Mouse (Mus musculus) cerebellum, postnatal 10 days (tissue): Measurements from ENCODE around the gene 4933415F23Rik.
A peak's percentile ranks its signal among the peaks of the same experiment; 100 is the strongest.

ENCODE experiments used
- DNase-seq, 2 experiments: peaks; one replicate each; pipeline ENCODE4 v3.0.0; 2021; ENCODE audit warnings: mixed read lengths in 2 of 2

4933415F23Rik gene

GRCm38 (mm10) chr1:23102021-23102420, at the start of gene 4933415F23Rik:
Gene 4933415F23Rik (minus strand): TSS chr1:23102253.
- DNase-seq: no peak

DNA sequence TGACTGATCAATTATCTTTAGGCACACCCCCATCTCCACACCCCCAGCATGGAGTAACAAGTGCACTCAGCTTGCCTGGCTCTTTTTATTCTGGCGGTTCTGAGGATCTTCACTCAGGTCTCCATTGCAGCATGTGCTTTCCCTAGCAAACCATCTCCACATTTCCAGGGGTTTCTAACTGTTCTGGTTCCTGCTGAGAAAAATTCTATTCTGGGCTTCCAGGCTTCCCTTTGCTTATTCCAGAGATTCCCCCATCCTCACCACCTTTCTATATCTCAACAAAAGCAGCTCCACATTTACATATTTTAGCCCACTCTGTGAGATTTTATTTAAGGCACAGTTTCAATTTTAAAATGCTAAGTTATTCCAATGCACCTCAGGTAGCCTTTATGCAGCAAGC, 49.7 kb upstream of the 4933415F23Rik start:
- DNase-seq: no peak

DNA sequence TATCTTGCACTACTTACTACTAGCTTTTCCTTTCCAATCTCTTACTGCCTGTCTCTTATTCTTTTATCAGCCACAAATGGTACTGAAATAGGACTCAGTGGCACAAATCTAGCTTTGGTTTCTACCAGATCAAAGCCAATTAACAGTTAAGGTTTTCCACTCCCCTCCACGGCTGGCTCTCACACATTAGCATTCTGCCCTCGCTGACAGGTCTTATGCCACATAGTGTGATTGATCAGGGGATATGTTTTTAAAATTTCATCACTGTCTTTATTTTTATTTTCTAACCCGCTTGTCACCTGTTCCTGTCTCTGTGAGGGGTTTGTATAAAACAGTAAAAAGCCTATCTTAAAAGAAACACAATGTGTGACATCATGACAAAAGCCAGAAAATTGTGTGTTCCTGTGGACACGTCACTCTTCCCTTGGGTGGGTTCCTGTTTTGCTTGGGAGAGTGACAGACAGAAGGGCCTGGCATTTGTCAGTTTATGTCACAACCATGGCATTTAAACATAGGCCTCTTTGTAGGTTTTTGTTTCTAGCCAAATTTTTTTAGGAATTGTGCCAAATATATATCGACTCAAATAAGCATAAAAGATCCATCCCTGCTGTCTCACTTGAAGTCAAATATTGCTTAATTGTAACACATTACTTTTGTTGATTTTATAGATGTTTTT, 44.3 kb upstream of the 4933415F23Rik start:
- peak; percentile 12 to 18 for DNase-seq

GRCm38 (mm10) chr1:23141121-23141811, 39.2 kb upstream of the 4933415F23Rik start:
- DNase-seq: no peak

DNA sequence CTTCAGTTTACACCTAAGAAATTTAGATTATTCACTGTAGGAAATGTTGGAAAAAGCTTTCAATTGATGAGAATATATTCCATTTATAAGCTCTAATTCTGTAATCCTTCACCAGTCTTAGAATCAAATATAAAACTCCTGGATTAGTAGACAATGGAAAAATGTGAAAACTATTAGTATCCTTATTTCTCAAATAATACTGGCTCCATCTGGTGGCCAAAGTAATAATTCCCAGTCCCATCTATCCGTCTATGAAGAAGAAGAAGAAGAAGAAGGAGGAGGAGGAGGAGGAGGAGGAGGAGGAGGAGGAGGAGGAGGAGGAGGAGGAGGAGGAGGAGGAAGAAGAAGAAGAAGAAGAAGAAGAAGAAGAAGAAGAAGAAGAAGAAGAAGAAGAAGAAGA, 38.5 kb upstream of the 4933415F23Rik start:
- peak; percentile 80 to 89 for DNase-seq

DNA sequence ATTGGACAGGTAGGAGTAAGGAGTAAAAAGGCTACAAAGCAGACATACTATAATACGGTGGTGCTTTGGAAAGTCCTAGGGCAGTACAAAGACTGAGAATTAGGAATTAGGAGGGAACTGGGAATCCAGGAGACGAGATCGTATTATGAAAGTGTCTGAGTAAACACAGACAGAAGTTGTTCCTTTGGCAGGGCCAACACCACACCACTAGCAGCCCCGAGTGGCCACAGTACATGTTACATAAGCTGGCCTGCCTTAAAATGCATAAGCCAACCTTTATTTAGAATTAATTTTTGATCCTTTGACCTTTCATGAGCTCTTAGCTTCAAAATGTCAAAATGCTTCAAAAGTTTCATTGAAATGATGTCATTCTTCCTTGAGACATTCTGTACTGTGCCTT, 18.8 kb upstream of the 4933415F23Rik start:
- DNase-seq: no peak

DNA sequence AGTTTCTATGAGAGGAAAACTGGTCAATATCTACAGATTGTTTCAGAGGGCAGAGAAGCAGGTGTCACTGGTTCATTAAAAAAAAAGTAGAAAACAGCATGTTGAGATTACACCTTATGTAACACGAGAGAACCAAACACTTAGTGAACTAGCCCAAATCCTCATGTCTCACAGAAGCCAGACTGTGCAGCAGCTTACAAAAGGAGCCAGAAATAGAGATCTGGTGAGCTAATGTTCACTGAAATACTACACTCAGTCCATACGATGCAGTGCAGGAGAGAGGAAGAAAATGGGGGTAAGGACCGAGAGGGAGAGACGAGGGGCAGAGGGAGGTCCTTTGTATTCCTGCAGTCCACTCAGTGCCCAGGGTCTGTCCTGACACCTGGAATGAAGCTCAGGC, 17.4 kb upstream of the 4933415F23Rik start:
- DNase-seq: no peak

- DNase-seq: no peak
Observed at GRCm38 (mm10) chr1:23117423-23117822, 15.4 kb upstream of the 4933415F23Rik start.

DNA sequence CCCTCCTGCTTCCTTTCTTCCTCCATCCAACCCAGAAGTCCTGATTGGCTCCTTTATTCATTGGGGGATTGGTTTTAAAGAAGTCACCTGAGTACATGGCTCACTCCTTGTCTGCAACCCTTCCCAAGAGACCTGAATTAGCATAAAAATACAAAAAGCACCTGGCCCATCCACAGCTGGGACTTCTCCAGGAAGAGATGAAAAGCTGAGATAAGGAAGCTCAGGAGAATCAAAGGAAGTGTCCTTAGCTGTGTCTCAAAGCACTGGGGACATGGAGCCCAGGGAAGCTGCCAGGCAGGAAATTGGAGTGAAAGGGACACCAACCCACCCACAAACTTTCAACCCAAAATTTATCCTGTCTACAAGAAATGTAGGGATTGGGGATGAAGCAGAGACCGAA, 7.1 kb upstream of the 4933415F23Rik start:
- DNase-seq: no peak

DNA sequence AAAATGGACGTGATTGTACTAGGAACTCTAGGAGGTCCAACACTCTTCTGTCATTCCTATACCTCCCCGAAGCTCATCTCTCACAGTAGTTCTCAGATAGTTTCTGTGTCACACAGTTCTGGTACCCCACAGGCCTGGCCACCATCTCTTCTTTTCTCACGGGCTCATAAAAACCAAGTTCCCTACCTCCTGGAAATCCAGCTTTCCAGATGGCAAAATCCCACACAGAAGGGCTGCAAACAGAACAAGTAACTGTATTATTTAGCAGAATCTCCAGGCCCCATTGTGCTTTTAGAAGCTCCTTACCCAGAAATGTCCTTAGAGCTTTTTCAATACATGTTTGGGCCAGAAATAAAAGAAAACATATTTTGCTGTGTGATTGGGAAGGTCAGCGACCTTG, 828 bp upstream of the 4933415F23Rik start:
- no peak for DNase-seq

- DNase-seq: peak; percentile 57 to 71
Observed at GRCm38 (mm10) chr1:23099791-23100190, 2.3 kb downstream of the 4933415F23Rik start.

GRCm38 (mm10) chr1:23098451-23098850, 3.6 kb downstream of the 4933415F23Rik start:
- no peak for DNase-seq

DNA sequence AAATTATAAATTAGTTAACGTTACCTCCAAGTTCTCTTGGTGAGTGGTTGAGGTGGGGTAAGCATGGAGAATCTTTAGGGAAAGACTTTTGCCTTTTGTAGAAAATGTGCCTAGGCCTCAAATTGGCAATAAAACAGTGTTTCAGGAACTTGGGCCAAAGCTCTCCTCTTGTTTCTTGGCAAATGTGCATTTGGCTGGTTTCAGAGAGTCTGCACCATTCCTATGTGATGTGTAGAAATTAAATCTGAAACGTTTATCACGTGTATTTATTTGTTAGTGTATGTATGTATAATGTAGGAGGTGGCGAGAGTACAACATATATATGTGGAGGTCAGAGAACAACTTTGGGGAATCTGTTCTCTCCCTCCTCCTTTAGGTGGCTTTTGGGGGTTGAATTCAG, 4.1 kb downstream of the 4933415F23Rik start:
- DNase-seq: peak; percentile 55 to 63

DNA sequence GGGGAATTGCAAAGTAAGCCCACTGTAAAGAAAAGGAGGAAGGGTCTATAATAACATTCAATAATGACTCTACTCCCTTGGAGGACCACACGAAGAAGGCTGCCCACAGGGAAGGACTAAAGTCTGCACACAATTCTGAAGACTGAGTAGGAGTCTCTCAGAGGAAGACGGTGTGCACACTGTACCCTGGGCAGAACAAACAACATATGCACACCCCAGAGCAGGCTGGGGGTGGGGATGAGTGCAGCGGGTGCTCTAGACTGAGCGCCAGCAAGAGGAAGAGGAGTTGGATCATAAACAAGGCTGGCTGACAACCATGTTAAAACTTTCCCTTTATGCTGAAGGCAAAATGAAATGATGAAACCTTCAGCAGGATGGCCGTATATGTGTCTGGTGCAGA, 34.3 kb downstream of the 4933415F23Rik start:
- no peak for DNase-seq

DNA sequence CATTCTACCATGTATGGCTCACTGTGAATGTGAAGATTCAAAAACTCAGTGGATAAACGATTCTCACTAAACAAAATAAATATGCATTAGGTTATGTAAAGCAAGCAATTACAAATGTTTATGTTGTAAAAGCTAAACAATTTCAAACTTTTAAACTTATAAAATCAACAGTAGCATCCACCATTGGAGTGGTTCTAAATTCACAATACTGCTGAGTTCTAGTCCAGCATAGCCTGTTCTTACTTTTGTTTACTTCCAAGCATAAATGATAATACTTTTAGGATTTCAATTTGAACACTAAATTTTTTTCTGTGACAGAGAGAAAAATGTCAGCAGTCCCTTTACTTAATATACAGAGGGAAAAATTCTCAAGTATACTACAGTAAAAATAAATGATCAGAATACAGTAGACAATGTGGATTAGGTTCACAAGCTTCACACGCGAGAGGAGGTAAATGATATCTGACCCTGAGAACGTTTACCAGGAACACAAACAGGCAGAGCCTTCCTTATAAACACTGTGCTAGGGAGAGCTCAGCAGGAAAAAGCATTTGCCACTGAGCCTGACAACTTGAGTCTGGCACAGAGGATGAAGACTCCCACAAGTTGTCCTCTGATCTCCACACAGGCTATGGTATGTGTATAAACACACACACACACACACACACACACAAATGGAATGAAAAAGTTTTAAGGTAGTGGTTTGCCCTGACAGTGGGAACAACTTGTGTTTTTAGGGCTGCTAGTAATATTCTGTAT, 37.2 kb downstream of the 4933415F23Rik start:
- DNase-seq: no peak

DNA sequence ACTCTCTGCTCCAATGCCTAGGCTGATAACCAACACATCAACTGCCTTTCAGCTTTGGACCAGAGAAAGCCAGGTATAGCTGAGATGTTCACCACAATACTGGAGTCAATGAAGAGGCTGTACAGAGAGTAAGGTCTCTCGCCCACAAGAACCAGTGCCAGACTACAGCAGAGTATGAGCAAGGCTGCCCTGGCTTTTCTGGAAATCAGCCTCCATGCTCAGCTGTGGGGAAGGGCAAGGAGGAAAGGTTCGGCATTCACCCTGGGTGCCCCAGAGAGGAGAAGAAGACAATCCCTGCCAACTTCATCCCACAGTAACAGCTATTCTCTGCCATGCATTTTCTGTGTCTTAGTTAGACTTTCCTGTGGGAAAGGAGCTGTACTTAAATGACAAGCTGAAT, 38.1 kb downstream of the 4933415F23Rik start:
- peak; percentile 48 to 64 for DNase-seq

DNA sequence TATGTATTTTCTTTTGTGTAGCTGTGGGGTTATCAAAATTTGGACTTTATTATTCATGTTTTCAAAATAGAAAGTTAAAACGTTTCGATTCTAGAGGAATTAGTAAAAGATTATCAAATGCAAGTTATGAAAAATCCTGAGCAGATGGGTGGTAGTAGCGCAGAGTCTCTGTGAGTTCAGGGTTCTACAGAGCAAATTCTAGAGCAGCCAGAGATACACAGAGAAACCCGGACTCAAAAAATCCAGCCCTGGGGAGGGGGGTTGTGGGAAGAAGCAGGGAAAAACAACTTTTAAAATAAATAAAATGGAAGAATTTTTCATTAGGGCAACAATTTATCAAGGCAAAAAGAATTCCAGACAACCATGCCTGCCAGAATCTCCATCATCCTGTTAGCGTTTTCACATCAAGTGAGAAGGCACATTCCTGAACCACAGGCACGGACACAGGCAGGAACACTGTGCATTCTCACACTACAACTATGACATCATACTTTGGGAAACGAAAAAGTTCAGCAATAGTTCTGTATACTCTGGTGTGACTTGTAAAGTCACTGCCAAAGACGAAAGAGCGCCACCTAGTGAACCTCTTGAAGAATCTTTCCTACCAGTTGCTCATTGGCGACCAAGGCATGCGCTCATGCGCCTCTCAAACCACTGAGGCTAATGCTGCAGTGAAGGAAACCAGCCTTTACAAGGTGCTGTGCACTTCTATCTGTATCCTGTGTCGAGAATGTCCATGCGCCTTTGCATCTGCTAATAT, 40.3 kb downstream of the 4933415F23Rik start:
- peak; percentile 69 to 75 for DNase-seq

DNA sequence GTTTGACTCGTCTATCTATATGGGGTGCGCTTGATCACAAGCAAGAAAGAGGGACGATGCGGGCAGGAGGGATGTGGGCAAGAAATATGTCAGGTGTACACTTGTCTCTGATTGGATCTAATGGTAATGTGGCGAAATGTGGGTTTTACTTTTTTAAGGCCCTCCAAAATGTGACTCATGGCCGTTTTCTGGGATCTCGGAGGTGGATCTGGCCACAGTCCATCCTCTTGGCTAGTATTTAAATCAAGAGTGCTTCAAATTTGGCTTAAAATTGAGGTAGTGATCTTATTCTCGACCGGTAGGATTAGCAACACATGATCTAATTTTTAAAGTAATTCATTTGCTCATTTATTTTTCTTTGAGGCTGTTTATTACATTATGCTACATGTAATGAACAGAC, 42.0 kb downstream of the 4933415F23Rik start:
- DNase-seq: no peak
